Mouse (Mus musculus): Measurements from ENCODE around the gene Stmnd1. TPM values are rescaled to one million over a fixed set of nuclear protein-coding genes. Genes with fewer than 3 reads are reported as not detected.

The Stmnd1 gene
- polyA plus RNA-seq, 1 experiment from 2014 or later = not detected

DNA sequence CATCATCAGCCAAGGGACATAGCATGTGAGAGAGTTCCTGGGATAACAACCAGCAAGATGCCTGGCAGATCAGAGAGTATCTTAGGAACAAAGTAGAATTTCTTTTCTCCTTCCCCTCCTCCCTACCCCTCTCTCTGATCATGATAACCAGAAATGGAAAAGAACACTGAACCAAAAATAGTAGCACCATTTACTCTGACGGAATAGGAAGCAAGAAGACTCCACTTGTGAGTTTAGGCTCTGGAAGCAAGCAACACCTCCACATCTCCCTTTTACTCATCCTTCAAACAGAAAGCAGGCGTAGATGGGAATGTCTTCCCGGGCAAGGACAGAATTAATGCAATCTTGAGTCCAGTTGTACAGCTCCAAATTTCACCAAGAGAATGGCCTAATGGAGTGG is 19.8 kb upstream of the Stmnd1 start:
- ATAC-seq (no peak), DNase-seq (ENCODE audit: low spot score) (no peak)
- Histone ChIP-seq H3K27me3 (replicated peaks; ENCODE audit: control insufficient read depth, insufficient read depth, low read length) (no peaks in the 10 kb centered on the region), H3K36me3 (ENCODE audit: control insufficient read depth, insufficient read depth, low read length) (no peaks in the 10 kb centered on the region), H3K4me1 (ENCODE audit: control insufficient read depth, insufficient read depth, low read length) (no peaks in the 10 kb centered on the region), H3K27ac (ENCODE audit: low read depth, low read length) (no peak overlapping the region), H3K9ac (ENCODE audit: low read length) (no peak overlapping the region), H3K9me3 (replicated peaks; ENCODE audit: control insufficient read depth, low read length) (no peaks in the 10 kb centered on the region), H3K4me2 (ENCODE audit: low read length) (no peak overlapping the region), H3K4me3 (ENCODE audit: low read depth, low read length) (no peak overlapping the region)
- 91% methylated on average over 3 of the region's 3 CpGs for WGBS

DNA sequence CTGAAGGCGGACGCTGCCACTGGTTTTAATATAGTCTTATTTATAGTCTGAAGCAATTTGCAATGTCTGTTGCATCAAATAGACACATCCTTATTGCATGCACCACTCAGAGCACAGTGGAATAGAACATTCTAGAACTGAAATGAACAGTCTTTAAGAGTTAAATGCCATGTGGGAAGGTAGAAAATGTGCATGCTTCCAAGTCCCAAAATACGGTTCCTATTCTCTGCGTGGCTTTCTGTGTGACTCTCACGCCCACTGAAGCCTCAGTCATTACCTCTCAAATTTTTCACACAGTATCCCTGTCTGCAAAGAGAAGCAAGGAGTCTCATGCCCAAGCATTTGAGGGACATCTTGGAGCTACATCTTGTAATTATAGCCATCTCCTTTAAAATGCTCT is 19.4 kb upstream of the Stmnd1 start:
- Histone ChIP-seq H3K27ac (ENCODE audit: low read depth, low read length) (no peak overlapping the region), H3K4me1 (ENCODE audit: control insufficient read depth, insufficient read depth, low read length) (no peaks in the 10 kb centered on the region), H3K4me3 (ENCODE audit: low read depth, low read length) (no peak overlapping the region), H3K27me3 (replicated peaks; ENCODE audit: control insufficient read depth, insufficient read depth, low read length) (no peaks in the 10 kb centered on the region), H3K4me2 (ENCODE audit: low read length) (no peak overlapping the region), H3K9ac (ENCODE audit: low read length) (no peak overlapping the region), H3K36me3 (ENCODE audit: control insufficient read depth, insufficient read depth, low read length) (no peaks in the 10 kb centered on the region), H3K9me3 (replicated peaks; ENCODE audit: control insufficient read depth, low read length) (no peaks in the 10 kb centered on the region)
- 92% methylated on average over 5 of the region's 5 CpGs for WGBS
- ATAC-seq (no peak), DNase-seq (ENCODE audit: low spot score) (no peak)

DNA sequence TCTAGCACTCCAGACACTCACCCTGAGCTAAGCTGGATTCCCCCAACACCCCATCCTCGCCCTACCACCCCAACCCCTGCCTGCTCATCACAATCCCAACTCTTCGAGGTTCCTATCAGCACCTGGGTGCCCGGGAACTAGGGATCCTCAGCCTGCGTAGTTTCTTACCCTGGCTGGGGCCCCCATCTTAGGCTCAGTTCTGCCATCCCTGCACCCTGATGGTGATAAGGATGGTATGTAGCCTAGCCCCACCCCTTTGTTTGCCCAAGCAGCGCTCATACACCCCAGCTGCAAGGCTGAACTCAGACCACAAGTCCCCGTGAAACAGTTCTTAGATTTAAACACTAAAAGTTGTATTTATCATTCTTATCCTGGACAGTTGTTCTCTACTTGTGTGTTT is 17.9 kb upstream of the Stmnd1 start:
- ATAC-seq (no peak), DNase-seq (ENCODE audit: low spot score) (no peak)
- H3K4me2 ChIP-seq (ENCODE audit: low read length) = no peak overlapping the region
- H3K4me3 ChIP-seq (ENCODE audit: low read depth, low read length) = no peak overlapping the region
- H3K9ac ChIP-seq (ENCODE audit: low read length) = no peak overlapping the region
- H3K9me3 ChIP-seq (replicated peaks; ENCODE audit: control insufficient read depth, low read length) = no peaks in the 10 kb centered on the region
- H3K27ac ChIP-seq (ENCODE audit: low read depth, low read length) = no peak overlapping the region
- no peaks in the 10 kb centered on the region for H3K36me3 ChIP-seq (ENCODE audit: control insufficient read depth, insufficient read depth, low read length)
- no peaks in the 10 kb centered on the region for H3K27me3 ChIP-seq (replicated peaks; ENCODE audit: control insufficient read depth, insufficient read depth, low read length)
- WGBS = 87% methylated on average over 6 of the region's 6 CpGs
- no peaks in the 10 kb centered on the region for H3K4me1 ChIP-seq (ENCODE audit: control insufficient read depth, insufficient read depth, low read length)

DNA sequence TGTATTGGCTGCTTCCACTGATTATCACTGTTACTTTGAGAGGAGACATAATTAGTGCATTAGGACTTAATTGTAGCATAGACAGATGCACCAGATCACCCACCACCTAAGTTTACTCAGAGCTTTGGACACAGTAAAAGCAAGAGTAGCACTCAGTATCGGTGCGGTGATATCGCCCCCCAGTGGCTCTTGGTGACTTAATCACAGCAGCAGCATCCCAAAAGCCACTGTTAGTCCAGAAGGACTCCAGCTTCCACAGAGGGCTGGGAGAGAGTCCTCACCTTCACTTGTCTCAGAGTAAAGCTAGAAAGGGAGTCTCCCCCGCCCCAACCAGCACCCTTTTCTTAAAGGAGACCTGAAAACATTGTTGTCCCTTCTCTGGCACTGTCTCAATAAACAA is 15.7 kb upstream of the Stmnd1 start:
- H3K4me2 ChIP-seq (ENCODE audit: low read length) = no peak overlapping the region
- no peaks in the 10 kb centered on the region for H3K9me3 ChIP-seq (replicated peaks; ENCODE audit: control insufficient read depth, low read length)
- WGBS = 2% methylated on average over 4 of the region's 4 CpGs
- H3K27ac ChIP-seq (ENCODE audit: low read depth, low read length) = no peak overlapping the region
- H3K9ac ChIP-seq (ENCODE audit: low read length) = no peak overlapping the region
- peak; percentile 86 for DNase-seq (ENCODE audit: low spot score)
- no peaks in the 10 kb centered on the region for H3K27me3 ChIP-seq (replicated peaks; ENCODE audit: control insufficient read depth, insufficient read depth, low read length)
- peak; percentile 44; the same call in 1 of the 2 replicates for ATAC-seq
- no peaks in the 10 kb centered on the region for H3K36me3 ChIP-seq (ENCODE audit: control insufficient read depth, insufficient read depth, low read length)
- no peaks in the 10 kb centered on the region for H3K4me1 ChIP-seq (ENCODE audit: control insufficient read depth, insufficient read depth, low read length)
- H3K4me3 ChIP-seq (ENCODE audit: low read depth, low read length) = no peak overlapping the region

DNA sequence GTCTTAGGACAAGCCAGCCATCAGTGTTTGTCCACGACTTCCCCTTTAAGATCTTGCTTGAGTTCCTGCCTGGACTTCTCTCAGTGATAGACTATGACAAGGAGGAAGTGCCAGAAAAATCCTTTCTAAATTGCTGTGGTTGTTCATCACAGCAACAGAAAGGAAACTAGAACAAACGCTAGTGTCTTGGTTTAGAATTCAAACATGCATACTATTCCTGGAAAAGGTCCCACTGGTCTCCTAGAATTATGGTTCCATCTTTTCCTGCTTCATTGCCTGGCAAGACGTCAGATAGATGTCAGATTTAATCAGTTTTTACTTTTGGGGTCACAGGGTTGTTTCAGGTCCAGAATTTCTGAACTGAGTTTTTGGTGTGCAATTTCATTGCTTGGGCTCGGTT is 14.0 kb upstream of the Stmnd1 start:
- no peaks in the 10 kb centered on the region for H3K27me3 ChIP-seq (replicated peaks; ENCODE audit: control insufficient read depth, insufficient read depth, low read length)
- H3K36me3 ChIP-seq (ENCODE audit: control insufficient read depth, insufficient read depth, low read length) = no peaks in the 10 kb centered on the region
- H3K9ac ChIP-seq (ENCODE audit: low read length) = no peak overlapping the region
- no peak overlapping the region for H3K4me3 ChIP-seq (ENCODE audit: low read depth, low read length)
- H3K4me1 ChIP-seq (ENCODE audit: control insufficient read depth, insufficient read depth, low read length) = no peaks in the 10 kb centered on the region
- ATAC-seq (no peak), DNase-seq (ENCODE audit: low spot score) (no peak)
- no peaks in the 10 kb centered on the region for H3K9me3 ChIP-seq (replicated peaks; ENCODE audit: control insufficient read depth, low read length)
- H3K4me2 ChIP-seq (ENCODE audit: low read length) = no peak overlapping the region
- H3K27ac ChIP-seq (ENCODE audit: low read depth, low read length) = no peak overlapping the region
- WGBS = 84% methylated on average over 4 of the region's 4 CpGs

DNA sequence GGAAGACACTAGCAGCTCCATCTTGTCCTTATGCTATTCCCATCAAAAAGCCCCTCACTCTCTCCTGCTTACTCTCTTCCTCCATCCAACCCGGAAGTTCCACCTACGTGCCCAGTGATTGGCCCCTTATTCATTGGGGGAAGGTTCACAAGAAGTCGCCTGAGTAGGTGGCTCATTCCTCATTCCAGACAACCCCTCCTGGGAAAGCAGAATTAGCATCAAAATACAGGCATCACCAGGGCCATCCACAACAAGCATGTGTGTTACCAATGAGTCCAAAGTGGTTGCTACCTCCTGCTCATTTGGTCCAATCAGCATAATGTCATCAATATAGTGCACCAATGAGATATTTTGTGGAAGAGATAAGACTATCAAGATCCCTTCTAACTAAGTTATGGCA is 12.3 kb upstream of the Stmnd1 start:
- no peak for ATAC-seq
- no peak overlapping the region for H3K4me2 ChIP-seq (ENCODE audit: low read length)
- H3K4me1 ChIP-seq (ENCODE audit: control insufficient read depth, insufficient read depth, low read length) = no peaks in the 10 kb centered on the region
- H3K36me3 ChIP-seq (ENCODE audit: control insufficient read depth, insufficient read depth, low read length) = no peaks in the 10 kb centered on the region
- DNase-seq (ENCODE audit: low spot score) = no peak
- WGBS = 62% methylated on average over 3 of the region's 3 CpGs
- H3K9me3 ChIP-seq (replicated peaks; ENCODE audit: control insufficient read depth, low read length) = no peaks in the 10 kb centered on the region
- no peak overlapping the region for H3K4me3 ChIP-seq (ENCODE audit: low read depth, low read length)
- H3K27ac ChIP-seq (ENCODE audit: low read depth, low read length) = no peak overlapping the region
- no peaks in the 10 kb centered on the region for H3K27me3 ChIP-seq (replicated peaks; ENCODE audit: control insufficient read depth, insufficient read depth, low read length)
- no peak overlapping the region for H3K9ac ChIP-seq (ENCODE audit: low read length)

DNA sequence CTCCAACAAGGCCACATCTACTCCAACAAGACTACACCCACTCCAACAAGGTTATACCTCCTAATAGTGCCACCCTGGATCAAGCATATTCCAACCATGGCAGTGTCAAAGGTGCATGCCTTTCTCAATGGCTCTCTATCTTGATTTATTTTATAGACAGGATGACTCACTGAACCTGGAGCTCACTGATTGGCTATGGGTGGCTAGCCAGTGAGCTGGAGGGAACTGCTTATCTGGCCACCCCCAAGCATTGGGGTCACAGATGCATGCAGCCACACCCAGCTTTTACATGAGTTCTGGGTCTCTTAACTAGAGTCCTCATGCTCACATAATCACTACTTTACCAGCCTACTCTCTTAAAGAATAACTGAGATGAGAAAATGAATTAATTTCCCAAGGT is 5.7 kb upstream of the Stmnd1 start:
- Histone ChIP-seq H3K36me3 (ENCODE audit: control insufficient read depth, insufficient read depth, low read length) (no peaks in the 10 kb centered on the region), H3K27ac (ENCODE audit: low read depth, low read length) (no peak overlapping the region), H3K4me3 (ENCODE audit: low read depth, low read length) (no peak overlapping the region)

DNA sequence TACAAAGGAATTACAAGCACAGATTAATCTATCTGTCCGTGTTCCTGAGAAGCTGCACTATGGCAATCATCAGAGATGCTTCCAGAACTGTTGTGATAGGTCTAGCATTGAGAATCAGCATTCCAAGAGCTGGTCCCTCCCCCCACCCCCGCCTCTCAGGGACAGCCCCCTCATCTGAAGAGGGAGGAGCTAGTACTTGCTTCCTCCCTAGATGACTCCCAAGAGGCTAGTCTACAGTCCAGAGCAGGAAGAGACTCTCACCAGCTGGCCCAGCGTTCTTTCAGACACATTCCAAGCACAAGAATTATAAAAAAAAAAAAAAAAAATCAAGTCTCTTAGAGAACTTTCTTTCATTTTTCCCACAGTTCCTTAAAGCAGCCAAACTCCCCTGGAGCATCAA is 5.2 kb upstream of the Stmnd1 start:
- Histone ChIP-seq H3K27ac (ENCODE audit: low read depth, low read length) (no peak overlapping the region), H3K4me3 (ENCODE audit: low read depth, low read length) (no peak overlapping the region), H3K9ac (ENCODE audit: low read length) (no peak overlapping the region), H3K4me2 (ENCODE audit: low read length) (0 out of 2 replicates have a peak overlapping the region, but pooled peaks have one; percentile 6), H3K9me3 (replicated peaks; ENCODE audit: control insufficient read depth, low read length) (no peaks in the 10 kb centered on the region), H3K27me3 (replicated peaks; ENCODE audit: control insufficient read depth, insufficient read depth, low read length) (no peaks in the 10 kb centered on the region), H3K4me1 (ENCODE audit: control insufficient read depth, insufficient read depth, low read length) (peaks cover 8% of the 10 kb centered on the region; the same call in 1 of the 2 replicates), H3K36me3 (ENCODE audit: control insufficient read depth, insufficient read depth, low read length) (no peaks in the 10 kb centered on the region)
- 42% methylated on average over 3 of the region's 3 CpGs for WGBS
- DNase-seq (ENCODE audit: low spot score) = no peak
- no peak for ATAC-seq

More for the DNA sequence above, 5.7 kb upstream of the Stmnd1 start:
- H3K27me3 ChIP-seq (replicated peaks; ENCODE audit: control insufficient read depth, insufficient read depth, low read length) = no peaks in the 10 kb centered on the region
- H3K9ac ChIP-seq (ENCODE audit: low read length) = no peak overlapping the region
- ATAC-seq (no peak), DNase-seq (ENCODE audit: low spot score) (no peak)
- H3K4me1 ChIP-seq (ENCODE audit: control insufficient read depth, insufficient read depth, low read length) = peaks cover 8% of the 10 kb centered on the region; the same call in 1 of the 2 replicates
- no peak overlapping the region for H3K4me2 ChIP-seq (ENCODE audit: low read length)
- H3K9me3 ChIP-seq (replicated peaks; ENCODE audit: control insufficient read depth, low read length) = no peaks in the 10 kb centered on the region

DNA sequence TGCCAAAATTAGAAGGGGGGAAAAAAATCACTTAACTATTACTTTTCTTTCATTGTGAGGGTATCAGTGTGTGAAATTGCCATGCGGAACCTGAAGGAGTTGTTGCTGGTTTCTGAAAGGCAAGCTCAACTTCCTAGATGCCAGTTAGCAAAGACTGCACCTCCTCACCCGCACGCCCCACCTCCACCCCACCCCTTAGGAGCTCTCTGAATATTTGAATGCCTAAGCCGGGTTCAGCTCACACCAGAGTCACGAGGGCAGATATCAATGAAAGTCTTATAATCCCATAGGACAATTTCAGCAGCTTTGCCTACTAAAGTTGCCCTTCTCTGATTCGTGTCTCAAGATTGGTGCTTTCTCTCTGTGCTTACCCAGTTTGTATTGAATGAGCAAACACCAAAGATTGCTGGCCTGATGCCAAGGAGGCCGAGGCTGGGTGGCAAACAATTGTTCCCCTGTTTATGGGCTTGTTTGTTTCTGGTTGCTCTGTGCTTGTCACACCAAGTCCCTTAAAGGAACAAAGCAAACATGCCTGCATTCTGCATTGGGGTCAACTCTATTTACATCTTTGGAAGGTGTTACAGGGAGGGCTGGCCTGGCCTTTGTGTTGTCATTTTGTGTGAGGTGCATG is 4.6 kb upstream of the Stmnd1 start:
- H3K4me2 ChIP-seq (ENCODE audit: low read length) = peak overlapping the region; percentile 6; the same call in 1 of the 2 replicates
- no peaks in the 10 kb centered on the region for H3K36me3 ChIP-seq (ENCODE audit: control insufficient read depth, insufficient read depth, low read length)
- peak; percentile 86 for DNase-seq (ENCODE audit: low spot score)
- H3K4me3 ChIP-seq (ENCODE audit: low read depth, low read length) = no peak overlapping the region
- no peak overlapping the region for H3K9ac ChIP-seq (ENCODE audit: low read length)
- 6% methylated on average over 7 of the region's 7 CpGs for WGBS
- peak; percentile 75 for ATAC-seq
- H3K27ac ChIP-seq (ENCODE audit: low read depth, low read length) = no peak overlapping the region
- H3K9me3 ChIP-seq (replicated peaks; ENCODE audit: control insufficient read depth, low read length) = no peaks in the 10 kb centered on the region
- H3K4me1 ChIP-seq (ENCODE audit: control insufficient read depth, insufficient read depth, low read length) = peaks cover 8% of the 10 kb centered on the region; the same call in 1 of the 2 replicates
- no peaks in the 10 kb centered on the region for H3K27me3 ChIP-seq (replicated peaks; ENCODE audit: control insufficient read depth, insufficient read depth, low read length)
